Mouse (Mus musculus) megakaryocyte, embryonic 14.5 days (primary cell): Measurements from ENCODE around the gene Gsta4.

Source experiments
- FLI1 ChIP-seq: IDR thresholded peaks from 2 replicates; pipeline ENCODE4 v1.6.1; 2012; ENCODE audit warnings: low read length, inconsistent platforms, mixed read lengths
- GATA1 ChIP-seq: IDR thresholded peaks from 3 replicates; pipeline ENCODE4 v1.6.1; 2012; ENCODE audit warnings: mixed read lengths, low read length, inconsistent platforms, borderline replicate concordance

GRCm38 (mm10) chr9:78217074-78217473 is 34.5 kb downstream of the Gsta4 start:
- TF ChIP-seq GATA1 (no peak), FLI1 (no peak)
